Mouse (Mus musculus) heart, postnatal 10 days (tissue): ENCODE data around the gene Hist1h2ab. TPM values are rescaled to one million over a fixed set of nuclear protein-coding genes. Genes with fewer than 3 reads are reported as not detected.

Experiments
- DNase-seq, 2 experiments: peaks; one replicate each; pipeline ENCODE4 v3.0.0; 2021
- intact Hi-C: fragments of 180-260 bp; cut with DNase I; formaldehyde crosslinking; loops from one replicate; pipeline ENCODE4 v1.15.1; 2025
- total RNA-seq, 2 experiments: library from RNA; stranded (reverse); gene quantifications; 2 replicates each; pipeline ENCODE4 v1.2.3; 2021

The Hist1h2ab gene
- total RNA-seq, 2 experiments from 2014 or later, result 166 to 169 TPM

DNA sequence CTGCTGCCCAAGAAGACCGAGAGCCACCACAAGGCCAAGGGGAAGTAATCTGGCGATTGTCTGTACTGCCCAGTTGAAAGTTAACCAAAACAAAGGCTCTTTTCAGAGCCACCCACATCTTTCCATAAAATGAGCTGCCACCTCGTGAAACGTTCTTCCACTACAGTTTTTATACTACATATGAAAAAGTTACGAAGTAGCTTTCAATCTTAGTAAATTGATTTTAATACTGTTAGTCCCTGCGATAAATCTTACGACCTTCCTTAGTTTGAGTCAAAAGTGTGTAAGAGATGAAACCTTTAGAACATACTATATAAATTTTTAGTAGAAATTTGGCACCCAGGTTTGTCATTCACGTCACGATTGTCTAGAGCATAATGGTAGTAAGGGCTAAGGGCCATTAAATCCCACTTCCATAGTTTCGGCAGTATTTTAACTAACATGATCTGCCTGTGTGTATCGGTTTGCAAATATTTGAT, 591 bp downstream of the Hist1h2ab start:
- no peak for DNase-seq
- intact Hi-C loops, result loop anchor here (10.0 kb wide), 1 partner anchor 1997 kb away; the partner anchor contains the start of genes Hist1h2ak, Hist1h2bn and Hist1h4k

- intact Hi-C loops, result loop anchor here (10.0 kb wide), 1 partner anchor 1997 kb away; the partner anchor contains the start of genes Hist1h2ak, Hist1h2bn and Hist1h4k
- peak; percentile 91 to 92 for DNase-seq
Observed at GRCm38 (mm10) chr13:23752067-23752741, 1.3 kb downstream of the Hist1h2ab start, which contains the start of gene Hist1h3b. TSS of gene Hist1h3b (plus strand) at chr13:23752267.

DNA sequence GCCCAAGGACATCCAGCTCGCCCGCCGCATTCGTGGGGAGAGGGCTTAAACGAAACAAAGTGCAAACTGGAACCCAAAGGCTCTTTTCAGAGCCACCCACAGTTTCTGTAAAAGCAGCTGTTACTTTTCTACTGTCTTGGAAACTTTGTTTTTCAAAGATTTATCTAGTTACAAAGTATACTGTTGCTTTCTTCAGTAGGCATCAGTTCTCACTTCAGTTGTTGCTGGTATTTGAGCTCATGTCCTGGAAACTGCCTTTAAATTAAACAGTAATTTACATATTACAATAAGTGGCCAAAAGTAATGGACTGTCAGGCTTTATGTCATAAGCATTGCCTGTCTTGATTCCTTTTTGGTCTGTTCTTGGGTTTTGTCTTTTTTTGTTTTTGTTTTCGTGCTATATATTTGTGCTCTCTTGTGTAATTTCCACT, 1.8 kb downstream of the Hist1h2ab start:
- no peak for DNase-seq
- intact Hi-C loops, result loop anchor here (10.0 kb wide), 1 partner anchor 1998 kb away; the partner anchor contains the start of genes Hist1h2ak, Hist1h2bn and Hist1h4k

DNA sequence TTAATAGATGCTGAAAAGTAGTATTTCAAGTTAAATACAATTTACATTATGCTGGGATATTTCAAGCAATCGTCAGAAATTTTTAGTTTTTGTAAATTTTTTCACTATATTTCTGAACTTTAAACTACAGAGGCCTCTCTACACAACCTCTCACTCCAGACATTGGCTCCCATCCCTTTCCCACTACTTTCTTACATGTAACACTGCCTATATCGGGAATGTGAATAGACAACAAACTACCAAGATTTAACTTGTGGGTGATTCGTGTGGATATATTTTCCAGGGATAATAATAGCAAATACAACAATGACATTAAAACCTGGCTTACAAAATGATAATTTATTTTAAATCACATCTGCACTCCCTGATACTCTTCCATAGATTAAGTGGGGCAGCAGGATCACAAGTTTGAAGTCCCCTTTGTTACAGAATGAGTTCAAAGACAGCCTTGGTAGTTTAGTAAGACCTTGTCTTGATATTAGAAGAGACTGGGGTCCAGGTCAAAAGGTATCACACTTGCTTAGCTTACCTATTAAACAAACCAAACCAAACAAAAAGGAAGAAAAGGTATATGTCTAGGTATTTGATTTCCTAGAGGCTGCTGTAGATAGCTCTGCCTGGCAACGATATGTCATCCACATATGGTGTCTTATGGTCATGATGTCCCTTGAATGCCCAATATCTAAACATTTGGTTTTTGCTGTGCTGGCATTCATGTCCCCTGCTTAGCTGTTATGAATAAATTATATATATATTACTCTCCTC, 2.6 kb downstream of the Hist1h2ab start:
- intact Hi-C loops, result loop anchor here (10.0 kb wide), 1 partner anchor 1999 kb away; the partner anchor contains the start of genes Hist1h2ak, Hist1h2bn and Hist1h4k

GRCm38 (mm10) chr13:23755000-23755399, 4.1 kb downstream of the Hist1h2ab start:
- intact Hi-C loops, result loop anchor here (5.0 to 10.0 kb wide), 2 partner anchors 1718 to 2000 kb away; partner anchors contain the start of genes Hist1h2ah, Hist1h2ak, Hist1h2bk and Hist1h2bn

More for the DNA sequence above, 2.6 kb downstream of the Hist1h2ab start:
- no peak for DNase-seq

DNA sequence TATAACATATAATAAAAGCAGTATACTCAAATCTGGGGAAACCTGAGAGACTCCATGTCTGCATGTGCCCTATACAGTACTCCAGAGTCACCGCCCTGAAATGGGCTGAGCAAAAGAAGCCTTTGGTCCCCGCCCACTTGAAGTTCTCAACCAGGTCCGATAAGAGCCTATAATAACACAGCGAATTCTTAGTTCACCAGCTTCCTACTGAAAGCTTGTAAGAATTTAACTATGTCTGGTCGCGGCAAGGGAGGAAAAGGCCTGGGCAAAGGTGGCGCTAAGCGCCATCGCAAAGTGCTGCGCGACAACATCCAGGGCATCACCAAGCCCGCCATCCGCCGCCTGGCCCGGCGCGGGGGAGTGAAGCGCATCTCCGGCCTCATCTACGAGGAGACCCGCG, 5.9 kb downstream of the Hist1h2ab start, which contains the start of gene Hist1h4b:
Gene Hist1h4b (plus strand): TSS at position 224 of the 400 bp plus-strand sequence.
- intact Hi-C loops, result loop anchor here (5.0 to 10.0 kb wide), 2 partner anchors 1719 to 2002 kb away; partner anchors contain the start of genes Hist1h2ah, Hist1h2ak, Hist1h2bk and Hist1h2bn
- peak; percentile 88 to 89 for DNase-seq

More at GRCm38 (mm10) chr13:23755000-23755399, 4.1 kb downstream of the Hist1h2ab start:
- DNase-seq, result no peak

DNA sequence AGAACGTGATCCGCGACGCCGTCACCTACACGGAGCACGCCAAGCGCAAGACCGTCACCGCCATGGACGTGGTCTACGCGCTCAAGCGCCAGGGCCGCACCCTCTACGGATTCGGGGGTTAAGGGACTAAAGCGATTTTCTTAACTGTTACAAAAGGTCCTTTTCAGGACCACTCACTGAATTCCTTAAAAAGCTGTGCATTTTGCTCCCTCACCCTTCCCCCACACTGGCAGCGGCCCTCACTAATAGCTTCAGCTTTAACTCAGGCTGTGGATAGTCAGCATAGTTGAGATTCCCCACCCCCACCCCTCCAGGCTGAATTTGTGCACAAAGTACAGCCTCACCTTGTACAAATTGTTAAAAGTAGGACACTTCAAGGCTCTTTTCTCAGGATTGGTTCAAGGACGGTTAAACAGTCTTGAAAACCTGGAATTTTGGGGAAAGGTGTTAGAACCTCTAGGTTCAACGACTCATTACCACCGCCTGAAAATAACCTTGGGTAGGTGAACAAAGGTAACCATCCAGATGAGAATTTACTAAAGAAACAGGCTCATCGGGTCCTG, 6.4 kb downstream of the Hist1h2ab start:
- intact Hi-C loops, result loop anchor here (5.0 to 10.0 kb wide), 2 partner anchors 1720 to 2002 kb away; partner anchors contain the start of genes Hist1h2ah, Hist1h2ak, Hist1h2bk and Hist1h2bn
- no peak for DNase-seq

GRCm38 (mm10) chr13:23757921-23758320, 7.0 kb downstream of the Hist1h2ab start:
- intact Hi-C loops, result loop anchor here (5.0 to 10.0 kb wide), 2 partner anchors 1721 to 2003 kb away; partner anchors contain the start of genes Hist1h2ah, Hist1h2ak, Hist1h2bk and Hist1h2bn
- no peak for DNase-seq

DNA sequence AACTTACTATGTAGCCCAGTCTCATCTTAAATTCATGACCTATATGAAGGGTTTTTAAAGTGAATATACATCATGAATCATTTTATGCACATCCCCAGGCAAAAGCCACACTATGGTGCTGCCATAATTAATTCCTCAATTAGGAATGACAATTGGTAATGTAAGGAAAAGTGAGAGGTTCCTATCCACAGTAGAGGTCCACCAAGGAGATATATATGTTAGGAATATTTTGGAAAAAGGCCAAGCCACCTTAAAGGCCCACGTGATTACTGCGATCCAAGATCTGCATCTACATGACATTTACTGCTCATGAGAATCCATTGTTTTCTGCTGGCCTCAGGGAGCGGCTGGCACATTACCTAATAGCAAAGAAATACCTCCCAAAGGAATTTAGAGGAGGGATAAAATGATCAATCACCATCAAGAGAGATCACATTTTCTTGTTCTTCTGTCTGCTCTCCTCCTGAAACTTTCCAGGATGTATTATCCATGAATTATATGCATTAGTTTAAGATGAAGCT, 8.4 kb downstream of the Hist1h2ab start:
- intact Hi-C loops, result loop anchor here (5.0 to 10.0 kb wide), 2 partner anchors 1722 to 2005 kb away; partner anchors contain the start of genes Hist1h2ah, Hist1h2ak, Hist1h2bk and Hist1h2bn
- no peak for DNase-seq

GRCm38 (mm10) chr13:23759916-23760239, 9.0 kb downstream of the Hist1h2ab start:
- intact Hi-C loops, result loop anchor here (5.0 to 10.0 kb wide), 3 partner anchors 1708 to 2005 kb away; partner anchors contain the start of genes Hist1h2ah, Hist1h2ak, Hist1h2bk and Hist1h2bn
- DNase-seq, result no peak

- intact Hi-C loops, result loop anchor here (5.0 kb wide), 1 partner anchor 1708 kb away; no protein-coding TSS in a partner anchor
- DNase-seq, result no peak
Observed at GRCm38 (mm10) chr13:23760240-23760971, 9.5 kb downstream of the Hist1h2ab start.

- intact Hi-C loops, result loop anchor here (5.0 kb wide), 1 partner anchor 1709 kb away; no protein-coding TSS in a partner anchor
- peak; percentile 98 to 99 for DNase-seq
Observed at GRCm38 (mm10) chr13:23760972-23761864, 10.3 kb downstream of the Hist1h2ab start, which contains the start of gene Hist1h4a. TSS of gene Hist1h4a (minus strand) at chr13:23761230.

- peak; percentile 70 to 80 for DNase-seq
- intact Hi-C loops, result loop anchor here (5.0 kb wide), 1 partner anchor 1710 kb away; no protein-coding TSS in a partner anchor
Observed at GRCm38 (mm10) chr13:23761871-23762821, 11.2 kb downstream of the Hist1h2ab start, which contains the start of gene Hist1h3a. TSS of gene Hist1h3a (minus strand) at chr13:23762386.

DNA sequence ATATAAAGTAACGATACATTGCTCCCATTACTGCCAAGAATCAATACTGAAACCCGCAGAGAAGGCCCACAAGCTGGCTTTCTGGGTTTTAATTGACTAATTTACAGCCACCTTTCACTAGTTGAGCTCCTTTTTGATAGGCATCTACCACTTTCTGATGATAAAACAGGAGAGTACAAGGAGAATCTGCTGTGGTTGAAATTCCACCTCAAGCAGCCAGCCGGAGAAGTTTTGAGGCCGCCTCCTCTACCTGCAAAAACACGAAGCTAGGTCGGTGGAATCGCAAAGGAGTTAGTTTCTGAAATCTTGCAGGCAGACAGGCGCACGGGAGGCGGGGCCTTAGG, 12.3 kb downstream of the Hist1h2ab start:
- intact Hi-C loops, result loop anchor here (5.0 kb wide), 1 partner anchor 1711 kb away; no protein-coding TSS in a partner anchor
- DNase-seq, result no peak

DNA sequence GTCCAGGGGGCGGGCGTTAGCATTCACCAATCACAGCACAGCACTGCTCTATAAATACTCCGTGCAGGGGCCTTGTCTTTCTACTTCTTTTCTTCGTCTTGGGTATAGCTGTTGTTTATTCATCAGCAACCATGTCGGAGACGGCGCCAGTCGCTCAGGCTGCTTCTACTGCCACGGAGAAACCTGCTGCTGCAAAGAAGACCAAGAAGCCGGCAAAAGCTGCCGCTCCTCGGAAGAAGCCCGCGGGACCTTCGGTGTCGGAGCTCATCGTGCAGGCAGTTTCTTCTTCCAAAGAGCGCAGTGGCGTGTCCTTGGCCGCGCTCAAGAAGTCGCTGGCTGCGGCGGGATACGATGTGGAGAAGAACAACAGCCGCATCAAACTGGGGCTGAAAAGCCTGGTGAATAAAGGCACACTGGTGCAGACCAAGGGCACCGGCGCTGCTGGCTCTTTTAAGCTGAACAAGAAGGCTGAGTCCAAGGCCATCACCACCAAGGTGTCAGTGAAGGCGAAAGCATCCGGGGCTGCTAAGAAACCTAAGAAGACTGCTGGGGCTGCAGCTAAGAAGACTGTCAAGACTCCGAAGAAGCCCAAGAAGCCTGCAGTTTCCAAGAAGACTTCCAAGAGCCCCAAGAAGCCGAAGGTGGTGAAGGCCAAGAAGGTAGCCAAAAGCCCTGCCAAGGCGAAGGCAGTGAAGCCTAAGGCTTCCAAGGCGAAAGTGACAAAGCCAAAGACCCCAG, 12.8 kb downstream of the Hist1h2ab start, which contains the start of gene Hist1h1a:
Gene Hist1h1a (plus strand): TSS at position 81 of the 738 bp plus-strand sequence.
- DNase-seq, result peak; percentile 87 to 89
- intact Hi-C loops, result loop anchor here (5.0 kb wide), 1 partner anchor 1711 kb away; no protein-coding TSS in a partner anchor
